Mouse (Mus musculus) mouse trophoblast stem cell (cell line): Measurements from ENCODE around the gene Erlin1.

Experiments
- in situ Hi-C, 2 experiments: fragments of 300-500 bp; cut with MseI, MboI; formaldehyde crosslinking; loops; 2 replicates in 1 of 2; 3 replicates in 1 of 2; pipeline ENCODE4 v1.15.1; 2025

The Erlin1 gene

DNA sequence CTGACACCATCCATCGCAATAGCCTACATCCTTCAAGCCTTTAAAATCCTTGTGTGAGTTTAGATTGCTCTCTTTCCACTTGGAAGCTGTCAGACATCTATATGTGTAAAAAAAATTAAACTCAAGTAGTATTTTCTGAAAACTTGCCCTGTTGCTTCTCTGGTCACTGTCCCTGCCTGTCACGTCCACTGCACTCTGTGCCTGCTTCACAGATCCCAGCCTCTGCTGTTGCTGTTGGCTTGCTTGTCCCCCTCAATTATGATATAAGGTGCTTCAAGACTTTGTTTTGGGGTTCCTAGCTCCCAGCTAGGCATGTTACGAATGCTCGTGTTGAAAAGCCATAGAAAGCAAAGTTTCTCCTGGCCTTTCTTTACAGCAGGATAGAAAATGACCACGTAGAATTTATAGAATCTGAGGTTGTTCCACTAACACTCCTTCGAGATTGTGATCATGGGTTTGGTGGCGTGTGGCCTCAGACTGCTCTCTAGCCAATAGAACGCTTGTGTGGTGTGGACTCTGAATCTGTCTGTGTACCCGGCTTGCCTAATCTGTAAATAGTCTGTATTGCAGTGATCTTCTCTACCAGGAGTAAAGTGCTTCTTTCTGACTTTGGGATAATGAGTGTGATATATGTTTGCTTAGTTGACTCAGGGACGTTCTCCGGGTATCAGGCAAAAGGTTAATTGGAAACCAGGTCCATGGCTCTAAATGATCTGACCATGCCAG, 70.6 kb downstream of the Erlin1 start:
- in situ Hi-C loops: no loop called here

DNA sequence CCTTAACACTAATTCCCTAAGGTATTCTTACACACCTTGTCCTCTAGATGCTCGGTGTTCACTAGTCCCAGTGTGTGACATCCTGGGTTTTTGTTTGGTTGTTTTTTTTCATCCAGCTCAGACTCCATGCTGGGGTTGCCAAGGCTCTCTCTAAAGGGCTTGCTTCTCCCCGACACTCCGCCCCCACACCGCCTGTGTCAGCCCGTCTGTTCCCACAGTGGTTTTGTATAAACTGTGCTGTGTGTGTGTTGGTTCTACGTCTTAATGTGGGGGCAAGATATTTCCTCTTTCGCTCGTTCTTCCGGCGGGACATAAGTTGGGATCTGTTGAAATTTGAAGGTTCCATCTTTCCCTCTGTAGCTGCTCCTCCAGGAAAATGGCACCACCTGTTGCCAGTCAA, 71.5 kb downstream of the Erlin1 start:
- in situ Hi-C loops: no loop called here

DNA sequence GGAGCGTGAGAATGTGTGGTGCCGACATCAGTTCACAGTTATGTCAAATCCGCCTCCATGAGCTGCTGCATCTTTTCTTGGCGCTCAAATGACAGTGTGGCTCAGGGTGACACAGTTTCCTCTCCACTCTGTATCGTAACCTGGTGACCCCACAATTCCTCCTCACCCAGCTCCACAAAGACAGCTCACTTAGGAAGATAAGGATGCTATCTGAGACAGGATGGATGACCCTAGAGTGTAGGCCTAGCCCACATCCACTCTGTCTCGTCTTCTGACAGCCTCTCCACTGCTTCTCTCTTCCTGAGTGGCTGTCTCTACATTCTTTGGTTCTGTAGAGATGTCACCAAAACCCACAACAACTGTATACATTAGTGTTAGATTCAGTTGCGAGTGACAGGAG, 74.2 kb downstream of the Erlin1 start:
- in situ Hi-C loops: no loop called here

DNA sequence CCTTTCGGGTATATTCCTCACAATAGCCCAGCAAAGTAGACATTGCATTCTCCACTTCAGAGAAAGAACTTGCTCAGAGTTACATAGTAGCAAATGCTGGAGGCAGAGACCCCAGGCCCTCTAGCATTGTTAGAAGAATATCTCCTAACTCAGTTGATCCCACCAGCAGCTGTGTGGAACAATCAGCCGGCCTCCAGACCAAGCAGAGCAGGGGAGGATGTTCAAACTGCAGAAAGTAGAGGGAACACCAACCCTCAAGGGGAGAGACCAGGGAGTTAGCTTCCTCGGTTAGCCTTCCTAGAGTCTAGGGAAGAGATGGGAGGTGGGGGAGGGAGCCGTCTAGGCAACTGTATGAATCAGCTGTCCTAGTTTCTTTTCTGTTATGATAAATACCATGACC, 77.1 kb downstream of the Erlin1 start:
- in situ Hi-C loops: no loop called here

DNA sequence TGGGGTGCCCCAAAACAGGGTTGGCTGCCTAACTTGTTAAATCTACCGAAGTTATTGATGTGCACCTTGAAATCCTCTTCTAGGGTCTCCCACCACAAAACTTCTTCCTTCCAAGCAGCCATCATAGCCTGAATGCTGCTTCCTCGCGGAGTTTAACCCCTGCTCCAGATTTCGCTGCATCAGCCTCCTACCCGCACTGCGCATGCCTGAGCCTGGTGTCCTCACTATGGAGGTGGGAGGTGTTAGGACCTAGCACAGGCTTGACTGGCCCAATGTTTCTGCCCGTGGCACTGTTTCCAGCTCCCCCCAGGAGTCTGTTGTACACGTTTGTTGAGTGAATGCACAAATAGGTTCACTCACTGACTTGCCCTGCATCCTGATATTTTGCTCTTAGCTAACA, 79.2 kb downstream of the Erlin1 start:
- in situ Hi-C loops: no loop called here

DNA sequence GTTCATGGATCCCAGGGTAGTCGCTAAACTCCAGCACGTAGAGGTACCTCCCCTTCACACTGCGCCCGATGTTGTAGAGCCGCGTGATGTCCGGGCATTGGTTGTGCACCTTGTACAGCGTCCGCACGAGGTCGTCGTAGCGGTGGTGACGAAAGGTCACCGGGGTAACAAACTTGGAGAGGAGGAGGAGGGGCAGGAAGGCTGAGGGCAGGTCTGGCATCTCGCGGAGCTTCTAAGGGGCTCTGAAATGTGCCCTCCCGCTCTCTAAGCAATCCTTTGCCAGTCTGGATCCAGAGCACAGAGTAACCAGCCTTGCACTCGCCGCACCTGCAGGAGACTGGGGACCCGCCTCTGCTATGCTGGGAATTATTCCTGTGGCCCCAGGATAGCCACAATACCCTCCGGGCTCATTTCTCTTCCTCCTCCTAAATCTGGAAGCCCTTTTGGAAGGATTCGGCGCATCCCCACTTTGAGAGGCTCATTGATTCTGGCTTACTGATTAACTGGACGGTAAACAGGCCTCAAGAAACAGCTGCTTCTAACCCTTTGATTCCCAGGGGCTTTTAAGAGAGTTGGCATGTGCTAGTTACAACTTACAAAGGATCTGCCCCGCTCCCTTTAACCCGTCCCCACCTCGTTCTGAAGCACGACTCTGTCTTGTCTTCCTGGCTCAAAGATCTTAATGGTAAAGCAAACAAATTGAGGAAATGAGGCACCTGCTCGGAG, 83.4 kb downstream of the Erlin1 start, which contains the start of gene Cpn1:
Gene Cpn1, minus strand, starts transcription at position 488 of the 726 bp plus-strand sequence.
- in situ Hi-C loops: no loop called here
